8 mouse cellular contexts compared by ENCODE assay signal in genomic region chr9:121494006-121494767, GRCm38 (mm10). TPM values are rescaled to one million over a fixed set of nuclear protein-coding genes. Genes with fewer than 3 reads are reported as not detected.
DNase-seq lines count a peak whose midpoint lies in the region; ATAC-seq and TF ChIP-seq lines count a peak whose summit lies in the region.

No protein-coding gene starts in this region.

- whole genome bisulfite sequencing in hindbrain, postnatal 0 days, result 3% methylated on average over 48 of the region's 48 CpGs
- WGBS in neural tube, embryonic 14.5 days, result 2% methylated on average over 48 of the region's 48 CpGs

- peaks cover 23% of the 10 kb centered on the region for H3K27me3 ChIP-seq in hindbrain, postnatal 0 days (ENCODE audit: insufficient read depth, low read length)
- H3K27me3 ChIP-seq in neural tube, embryonic 14.5 days (ENCODE audit: control insufficient read depth, insufficient read depth, low read length), result peaks cover 27% of the 10 kb centered on the region

- H3K4me2 ChIP-seq in hindbrain, postnatal 0 days (ENCODE audit: low read depth, low read length), result peak overlapping the region; percentile 61
- H3K4me2 ChIP-seq in neural tube, embryonic 14.5 days (ENCODE audit: low read depth, low read length), result peak overlapping the region; percentile 50

- no peak for ATAC-seq in hindbrain, postnatal 0 days
- peak; percentile 44; the same call in 1 of the 2 replicates for ATAC-seq in neural tube, embryonic 14.5 days (ENCODE audit: low read depth)

- no peak for DNase-seq in layer of hippocampus, adult 2 months (ENCODE audit: low spot score in 2 of 2)
- no peak for DNase-seq in layer of hippocampus, postnatal 25 days (ENCODE audit: extremely low spot score in 1 of 2, low spot score in 1 of 2)
- peak; percentile 42 for DNase-seq in embryo, embryonic 9.5 days (ENCODE audit: extremely low spot score)
- no peak for DNase-seq in hindbrain, postnatal 0 days (ENCODE audit: low spot score)
- DNase-seq in T-cell, adult 2 months (ENCODE audit: low spot score), result no peak
- no peak for DNase-seq in layer of hippocampus, adult 9-10 months (ENCODE audit: low spot score)
- DNase-seq in layer of hippocampus, adult 9-11 months, result no peak

- peak overlapping the region; percentile 61 for H3K4me3 ChIP-seq in layer of hippocampus, adult 2 months
- H3K4me3 ChIP-seq in hindbrain, postnatal 0 days (ENCODE audit: low read length), result peak overlapping the region; percentile 35
- peak overlapping the region; percentile 32 for H3K4me3 ChIP-seq in neural tube, embryonic 14.5 days (ENCODE audit: low read depth, low read length)

- H3K27ac ChIP-seq in layer of hippocampus, adult 2 months, result peak overlapping the region; percentile 91
- H3K27ac ChIP-seq in hindbrain, postnatal 0 days, result no peak overlapping the region
- no peak overlapping the region for H3K27ac ChIP-seq in neural tube, embryonic 14.5 days (ENCODE audit: low read depth, low read length)

- H3K9me3 ChIP-seq in hindbrain, postnatal 0 days (ENCODE audit: low read length), result no peaks in the 10 kb centered on the region
- H3K9me3 ChIP-seq in neural tube, embryonic 14.5 days (ENCODE audit: control insufficient read depth, low read length), result no peaks in the 10 kb centered on the region

- TF ChIP-seq CTCF in layer of hippocampus, adult 2 months (conservative IDR thresholded peaks at IDR 0.05), result no peak
- TF ChIP-seq CTCF in hindbrain, postnatal 0 days (IDR thresholded peaks at IDR 0.05; ENCODE audit: low read depth), result no peak

- H3K9ac ChIP-seq in hindbrain, postnatal 0 days (replicated peaks; ENCODE audit: low read length), result peak overlapping the region; percentile 45; the same call in 1 of the 2 replicates
- H3K9ac ChIP-seq in neural tube, embryonic 14.5 days (replicated peaks; ENCODE audit: low read depth, low read length), result peak overlapping the region; percentile 39; the same call in 1 of the 2 replicates

- no peaks in the 10 kb centered on the region for H3K4me1 ChIP-seq in hindbrain, postnatal 0 days (ENCODE audit: insufficient read depth, low read length)
- H3K4me1 ChIP-seq in neural tube, embryonic 14.5 days (ENCODE audit: control insufficient read depth, insufficient read depth, low read length), result peaks cover 7% of the 10 kb centered on the region; the same call in 1 of the 2 replicates

- H3K36me3 ChIP-seq in hindbrain, postnatal 0 days (ENCODE audit: insufficient read depth, low read length), result no peaks in the 10 kb centered on the region
- H3K36me3 ChIP-seq in neural tube, embryonic 14.5 days (ENCODE audit: control insufficient read depth, insufficient read depth, low read length), result no peaks in the 10 kb centered on the region

RNA-seq across cellular contexts. Expression of gene Cck, which starts 1.3 kb away (rescaled TPM):
- total RNA-seq in layer of hippocampus, adult 2 months (2021), result 100 to 1,000 TPM; 667 to 672 TPM
- total RNA-seq in layer of hippocampus, postnatal 25 days (2021), result 100 to 1,000 TPM; 681 to 734 TPM
- 121 and 143 TPM in 2 replicates for total RNA-seq in hindbrain, postnatal 0 days (2014; rRNA removed)
- polyA plus RNA-seq in hindbrain, postnatal 0 days (2015; fragmentation: Nextera tagmentation; extraction: Ambion mirVana), result 77.3 and 84.8 TPM in 2 replicates
- polyA plus RNA-seq in neural tube, embryonic 14.5 days (2014; fragmentation: Nextera tagmentation; extraction: Ambion mirVana), result 73.1 and 169 TPM in 2 replicates
